Mouse (Mus musculus) brain, adult 10 weeks (tissue): Measurements from ENCODE around the gene Tmprss13. TPM values are rescaled to one million over a fixed set of nuclear protein-coding genes. Genes with fewer than 3 reads are reported as not detected.

Experiments used
- polyA plus RNA-seq: library from polyadenylated mRNA; stranded (reverse); fragments of 350-450 nt; fragmentation: Illumina TruSeq; extraction: RNeasy Lipid Tissue Mini Kit (QIAGEN cat#74804); gene quantifications from one replicate; pipeline ENCODE4 v1.2.3, GENCODE M21; 2015; ENCODE audit warnings: low read depth, low replicate concordance

Tmprss13 gene
- not detected for polyA plus RNA-seq

GRCm38 (mm10) chr9:45318855-45319254 is at the start of gene Tmprss13:
Gene Tmprss13, plus strand, starts transcription at chr9:45319100.

GRCm38 (mm10) chr9:45370117-45370561 is 51.2 kb downstream of the Tmprss13 start, which contains the start of gene Fxyd6:
Gene Fxyd6, plus strand, starts transcription at chr9:45370185.

Other genes starting within 250 kb of the Tmprss13 start
- 0.52 TPM for gene Jaml, start 239.9 kb upstream of the Tmprss13 start, polyA plus RNA-seq
- gene Scn2b, start 201.3 kb upstream of the Tmprss13 start, polyA plus RNA-seq: 149 TPM
- 149 TPM for gene Scn4b, start 180.7 kb upstream of the Tmprss13 start, polyA plus RNA-seq
- 1.2 TPM for gene BC049352, start 137.1 kb upstream of the Tmprss13 start, polyA plus RNA-seq
- 0.21 TPM for gene Tmprss4, start 115.0 kb upstream of the Tmprss13 start, polyA plus RNA-seq
- 5.2 TPM for gene Il10ra, start 50.0 kb upstream of the Tmprss13 start, polyA plus RNA-seq
- gene Fxyd6, start 51.1 kb downstream of the Tmprss13 start, polyA plus RNA-seq: 143 TPM
- 10.0 TPM for gene Fxyd2, start 80.6 kb downstream of the Tmprss13 start, polyA plus RNA-seq
- gene Dscaml1, start 107.5 kb downstream of the Tmprss13 start, polyA plus RNA-seq: 21.2 TPM